Mouse (Mus musculus): Measurements from ENCODE around the gene Rassf2. TPM values are rescaled to one million over a fixed set of nuclear protein-coding genes. Genes with fewer than 3 reads are reported as not detected.

Gene Rassf2
- total RNA-seq, 1 experiment from 2014 or later = 49.3 TPM

Other genes starting within 250 kb of the Rassf2 start
- gene Erv3, start 170.5 kb downstream of the Rassf2 start, total RNA-seq (2017) = not detected in 2 replicates
- gene Prnp, start 120.3 kb downstream of the Rassf2 start, total RNA-seq (2017) = 4.0 and 5.5 TPM in 2 replicates
- not detected in 2 replicates for gene Prn, start 120.3 kb downstream of the Rassf2 start, total RNA-seq (2017)
- not detected in 2 replicates for gene Prnd, start 79.4 kb downstream of the Rassf2 start, total RNA-seq (2017)
- 8.2 and 22.5 TPM in 2 replicates for gene Slc23a2, start 114.8 kb upstream of the Rassf2 start, total RNA-seq (2017)
- 33.5 and 41.2 TPM in 2 replicates for gene Tmem230, start 217.5 kb upstream of the Rassf2 start, total RNA-seq (2017)
- gene Pcna, start 223.1 kb upstream of the Rassf2 start, total RNA-seq (2017) = 619 and 635 TPM in 2 replicates
- 8.6 and 14.6 TPM in 2 replicates for gene Cds2, start 232.9 kb upstream of the Rassf2 start, total RNA-seq (2017)